Mouse (Mus musculus) testis, adult 2 months (tissue): ENCODE measurements at regions not wholly inside any gene's neighbourhood (a gene's known extent, or its start where the extent isn't known, plus 50 kb on each side); places are given as distances from the start of the nearest gene placed in this dataset.

ENCODE experiments used
- H3K27ac ChIP-seq: fragments of 200-500 bp; 2 replicates; pipeline ENCODE4 v1.5.1; 2012; ENCODE audit warnings: low read depth, low read length; ENCODE audit not compliant: control insufficient read depth, insufficient read depth
- H3K27me3 ChIP-seq: fragments of 200-500 bp; 2 replicates; pipeline ENCODE4 v1.6.1; 2012; ENCODE audit warnings: mild to moderate bottlenecking, low read length, moderate library complexity; ENCODE audit not compliant: control insufficient read depth, insufficient read depth
- H3K36me3 ChIP-seq: fragments of 200-500 bp; 2 replicates; pipeline ENCODE4 v1.6.1; 2012; ENCODE audit warnings: mild to moderate bottlenecking, low read length; ENCODE audit not compliant: control insufficient read depth, insufficient read depth
- H3K4me1 ChIP-seq: fragments of 200-500 bp; 2 replicates; pipeline ENCODE4 v1.6.1; 2012; ENCODE audit warnings: low read length; ENCODE audit not compliant: control insufficient read depth, insufficient read depth
- H3K4me3 ChIP-seq: fragments of 200-500 bp; 2 replicates; pipeline ENCODE4 v1.5.1; 2012; ENCODE audit warnings: low read depth, mild to moderate bottlenecking, low read length, moderate library complexity, mixed read lengths; ENCODE audit not compliant: control insufficient read depth
- CTCF ChIP-seq: fragments of 200-500 bp; IDR thresholded peaks from 2 replicates; pipeline ENCODE4 v1.5.1; 2012; ENCODE audit warnings: low read depth, mild to moderate bottlenecking, inconsistent platforms, low read length, moderate library complexity; ENCODE audit not compliant: control insufficient read depth, insufficient read depth, insufficient replicate concordance
- POLR2A ChIP-seq: fragments of 200-500 bp; IDR thresholded peaks from 2 replicates; pipeline ENCODE4 v1.6.1; 2012; ENCODE audit warnings: low read depth, mild to moderate bottlenecking, inconsistent platforms, low read length, moderate library complexity; ENCODE audit not compliant: control insufficient read depth

- Histone ChIP-seq H3K27me3 (no peaks in the 10 kb centered on the region), H3K36me3 (no peaks in the 10 kb centered on the region), H3K27ac (no peak overlapping the region), H3K4me1 (no peaks in the 10 kb centered on the region), H3K4me3 (no peak overlapping the region)
- TF ChIP-seq CTCF (no peak), POLR2A (no peak)
These were observed 208.5 kb upstream of the Pkn2 start for GRCm38 (mm10) chr3:143090316-143090715.

GRCm38 (mm10) chr3:143087786-143088185 is 206.0 kb upstream of the Pkn2 start:
- H3K4me1 ChIP-seq, result no peaks in the 10 kb centered on the region
- TF ChIP-seq CTCF (no peak), POLR2A (no peak)

GRCm38 (mm10) chr3:143078310-143078709 is 196.5 kb upstream of the Pkn2 start:
- Histone ChIP-seq H3K4me1 (no peaks in the 10 kb centered on the region), H3K36me3 (no peaks in the 10 kb centered on the region), H3K27ac (no peak overlapping the region), H3K27me3 (no peaks in the 10 kb centered on the region), H3K4me3 (no peak overlapping the region)
- TF ChIP-seq CTCF, result no peak
- no peak for TF ChIP-seq POLR2A

More at GRCm38 (mm10) chr3:143087786-143088185, 206.0 kb upstream of the Pkn2 start:
- no peaks in the 10 kb centered on the region for H3K36me3 ChIP-seq
- no peak overlapping the region for H3K4me3 ChIP-seq
- H3K27ac ChIP-seq, result no peak overlapping the region
- H3K27me3 ChIP-seq, result no peaks in the 10 kb centered on the region

- H3K27ac ChIP-seq, result no peak overlapping the region
- TF ChIP-seq POLR2A (no peak), CTCF (no peak)
- no peaks in the 10 kb centered on the region for H3K4me1 ChIP-seq
- H3K4me3 ChIP-seq, result no peak overlapping the region
- H3K27me3 ChIP-seq, result no peaks in the 10 kb centered on the region
- no peaks in the 10 kb centered on the region for H3K36me3 ChIP-seq
These were observed 190.1 kb upstream of the Pkn2 start for GRCm38 (mm10) chr3:143071839-143072373.

GRCm38 (mm10) chr3:143054858-143055257 is 173.1 kb upstream of the Pkn2 start:
- no peaks in the 10 kb centered on the region for H3K27me3 ChIP-seq
- H3K4me1 ChIP-seq, result no peaks in the 10 kb centered on the region
- no peak overlapping the region for H3K4me3 ChIP-seq
- H3K27ac ChIP-seq, result no peak overlapping the region
- no peaks in the 10 kb centered on the region for H3K36me3 ChIP-seq
- TF ChIP-seq POLR2A (no peak), CTCF (no peak)

GRCm38 (mm10) chr3:143053286-143053993 is 171.6 kb upstream of the Pkn2 start:
- no peaks in the 10 kb centered on the region for H3K27me3 ChIP-seq
- no peaks in the 10 kb centered on the region for H3K36me3 ChIP-seq
- H3K4me3 ChIP-seq, result no peak overlapping the region
- no peak for TF ChIP-seq POLR2A
- TF ChIP-seq CTCF, result no peak
- H3K4me1 ChIP-seq, result no peaks in the 10 kb centered on the region
- no peak overlapping the region for H3K27ac ChIP-seq

- TF ChIP-seq CTCF (no peak), POLR2A (no peak)
These were observed 158.9 kb upstream of the Pkn2 start for GRCm38 (mm10) chr3:143040666-143041065.

GRCm38 (mm10) chr3:143036108-143036507 is 154.3 kb upstream of the Pkn2 start:
- Histone ChIP-seq H3K4me1 (no peaks in the 10 kb centered on the region), H3K4me3 (no peak overlapping the region), H3K36me3 (no peaks in the 10 kb centered on the region), H3K27ac (no peak overlapping the region), H3K27me3 (no peaks in the 10 kb centered on the region)
- TF ChIP-seq POLR2A, result no peak
- TF ChIP-seq CTCF, result no peak

More at GRCm38 (mm10) chr3:143040666-143041065, 158.9 kb upstream of the Pkn2 start:
- Histone ChIP-seq H3K36me3 (no peaks in the 10 kb centered on the region), H3K4me3 (no peak overlapping the region), H3K27me3 (no peaks in the 10 kb centered on the region), H3K4me1 (no peaks in the 10 kb centered on the region), H3K27ac (no peak overlapping the region)
